Mouse (Mus musculus): ENCODE data around the gene Hoxa4. TPM values are rescaled to one million over a fixed set of nuclear protein-coding genes. Genes with fewer than 3 reads are reported as not detected.

The Hoxa4 gene
- polyA plus RNA-seq, 1 experiment from 2014 or later: 0.92 TPM

GRCm38 (mm10) chr6:52163366-52164031 is 28.1 kb downstream of the Hoxa4 start:
- WGBS (ENCODE audit: insufficient replicate concordance): 8% methylated on average over 17 of the region's 17 CpGs
- Histone ChIP-seq H3K4me3 (peak overlapping the region; percentile 19), H3K27ac (peak overlapping the region; percentile 49), H3K36me3 (no peaks in the 10 kb centered on the region), H3K4me2 (peak overlapping the region; percentile 39), H3K4me1 (peaks cover 6% of the 10 kb centered on the region), H3K9ac (0 out of 2 replicates have a peak overlapping the region, but pooled peaks have one; percentile 19), H3K9me3 (replicated peaks) (no peaks in the 10 kb centered on the region), H3K27me3 (replicated peaks) (peaks cover 98% of the 10 kb centered on the region)
- no peak for ATAC-seq

GRCm38 (mm10) chr6:52162611-52163365 is 28.8 kb downstream of the Hoxa4 start:
- peak overlapping the region; percentile 49 for H3K27ac ChIP-seq
- peaks cover 98% of the 10 kb centered on the region for H3K27me3 ChIP-seq (replicated peaks)
- no peaks in the 10 kb centered on the region for H3K36me3 ChIP-seq
- H3K9me3 ChIP-seq (replicated peaks): no peaks in the 10 kb centered on the region
- 0 out of 2 replicates have a peak overlapping the region, but pooled peaks have one; percentile 19 for H3K9ac ChIP-seq
- 10% methylated on average over 14 of the region's 14 CpGs for WGBS (ENCODE audit: insufficient replicate concordance)
- H3K4me2 ChIP-seq: peak overlapping the region; percentile 39
- peak overlapping the region; percentile 19 for H3K4me3 ChIP-seq
- H3K4me1 ChIP-seq: peaks cover 8% of the 10 kb centered on the region
- ATAC-seq: no peak

DNA sequence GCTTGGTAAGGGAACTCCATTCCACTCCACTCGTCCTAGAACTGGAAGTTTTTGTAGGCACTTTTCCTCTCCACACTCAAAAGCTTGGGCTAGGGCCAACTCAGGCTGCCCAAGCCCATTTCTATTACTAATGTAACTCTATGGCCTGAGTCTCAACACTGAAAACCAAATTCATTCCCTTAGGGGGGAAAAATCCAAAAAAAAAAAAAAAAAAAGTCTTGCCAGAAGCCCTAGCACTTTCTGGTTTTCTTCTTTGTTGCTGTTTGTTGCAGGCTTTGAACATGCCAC is 29.5 kb downstream of the Hoxa4 start:
- ATAC-seq: no peak
- Histone ChIP-seq H3K27ac (no peak overlapping the region), H3K4me3 (no peak overlapping the region), H3K9me3 (replicated peaks) (no peaks in the 10 kb centered on the region), H3K4me2 (no peak overlapping the region; the same call in 1 of the 2 replicates), H3K4me1 (peaks cover 8% of the 10 kb centered on the region), H3K36me3 (no peaks in the 10 kb centered on the region), H3K27me3 (replicated peaks) (peaks cover 98% of the 10 kb centered on the region), H3K9ac (no peak overlapping the region)
- WGBS (ENCODE audit: insufficient replicate concordance): 24% methylated on average over 1 of the region's 1 CpGs

DNA sequence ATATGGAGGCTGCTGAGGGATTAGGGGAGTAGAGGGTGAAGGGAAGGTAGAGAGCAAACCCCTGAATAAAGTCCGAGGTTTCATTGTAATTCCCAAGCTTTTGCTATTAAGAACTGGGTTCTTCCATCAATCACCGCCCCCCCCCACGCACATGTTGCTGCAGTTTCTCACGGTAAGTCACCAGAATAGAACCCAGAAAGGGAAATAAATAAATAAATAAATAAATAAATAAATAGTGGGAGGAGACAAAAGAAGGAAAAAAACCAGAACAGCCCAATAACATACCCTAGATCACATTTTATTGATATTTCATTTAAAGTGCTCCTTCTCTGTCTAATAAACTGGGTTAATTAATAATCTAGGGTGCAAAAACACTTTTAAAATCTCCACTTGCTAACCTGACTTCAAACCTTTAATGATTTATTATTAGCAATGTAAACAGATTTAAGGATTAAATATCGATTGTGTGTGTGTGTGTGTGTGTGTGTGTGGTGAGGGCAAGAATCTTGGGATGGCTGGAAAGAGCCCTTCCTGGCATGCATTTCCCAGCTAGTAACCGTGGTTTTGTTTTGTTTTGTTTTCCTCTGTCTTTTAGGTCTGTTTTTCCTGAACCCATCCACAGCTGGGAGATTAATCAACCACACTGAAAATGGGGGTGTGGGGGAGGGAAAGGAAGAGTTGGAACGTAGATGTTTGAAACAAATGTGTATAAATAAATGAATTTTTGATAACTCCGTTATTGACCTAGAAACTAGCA is 30.0 kb downstream of the Hoxa4 start:
- Histone ChIP-seq H3K4me3 (no peak overlapping the region), H3K9me3 (replicated peaks) (no peaks in the 10 kb centered on the region), H3K27ac (0 out of 2 replicates have a peak overlapping the region, but pooled peaks have one; percentile 45), H3K9ac (no peak overlapping the region), H3K4me2 (peak overlapping the region; percentile 78), H3K36me3 (no peaks in the 10 kb centered on the region), H3K27me3 (replicated peaks) (peaks cover 98% of the 10 kb centered on the region), H3K4me1 (peaks cover 8% of the 10 kb centered on the region)
- ATAC-seq: no peak
- 24% methylated on average over 8 of the region's 8 CpGs for WGBS (ENCODE audit: insufficient replicate concordance)

- H3K4me2 ChIP-seq: peak overlapping the region; percentile 78
- H3K4me3 ChIP-seq: peak overlapping the region; percentile 61
- 14% methylated on average over 30 of the region's 30 CpGs for WGBS (ENCODE audit: insufficient replicate concordance)
- H3K27me3 ChIP-seq (replicated peaks): peaks cover 98% of the 10 kb centered on the region
- H3K27ac ChIP-seq: peak overlapping the region; percentile 64
- H3K36me3 ChIP-seq: no peaks in the 10 kb centered on the region
- H3K4me1 ChIP-seq: peaks cover 8% of the 10 kb centered on the region
- H3K9ac ChIP-seq: peak overlapping the region; percentile 31; the same call in 1 of the 2 replicates
- H3K9me3 ChIP-seq (replicated peaks): no peaks in the 10 kb centered on the region
- ATAC-seq: no peak
Observed at GRCm38 (mm10) chr6:52160511-52161335, 30.8 kb downstream of the Hoxa4 start.

DNA sequence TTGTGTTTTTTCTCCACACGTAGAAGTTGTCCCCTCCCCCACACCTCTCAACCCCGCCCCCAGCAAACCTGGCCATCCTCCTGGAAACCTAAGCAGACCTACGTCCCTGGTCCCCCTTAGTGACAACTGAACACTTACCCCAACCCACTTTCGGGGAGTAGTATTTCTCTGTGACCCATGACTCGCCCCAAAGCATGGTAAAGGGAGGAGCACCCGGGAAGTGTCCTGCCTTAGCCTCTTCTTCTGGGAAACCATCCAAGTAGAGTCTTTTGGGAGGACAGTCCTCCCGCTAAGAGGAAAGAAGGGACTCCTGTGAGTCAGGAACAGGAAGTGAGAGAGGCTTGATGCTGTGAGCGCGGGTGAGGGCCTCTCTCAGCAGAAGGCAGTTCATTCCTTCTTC is 31.6 kb downstream of the Hoxa4 start:
- H3K4me2 ChIP-seq: peak overlapping the region; percentile 78
- H3K4me1 ChIP-seq: peaks cover 8% of the 10 kb centered on the region
- H3K9me3 ChIP-seq (replicated peaks): no peaks in the 10 kb centered on the region
- ATAC-seq: no peak
- no peak overlapping the region for H3K9ac ChIP-seq
- 11% methylated on average over 9 of the region's 9 CpGs for WGBS (ENCODE audit: insufficient replicate concordance)
- H3K27ac ChIP-seq: peak overlapping the region; percentile 64
- H3K36me3 ChIP-seq: no peaks in the 10 kb centered on the region
- H3K4me3 ChIP-seq: peak overlapping the region; percentile 61
- H3K27me3 ChIP-seq (replicated peaks): peaks cover 98% of the 10 kb centered on the region

- Histone ChIP-seq H3K4me3 (peak overlapping the region; percentile 61), H3K4me2 (peak overlapping the region; percentile 78), H3K27me3 (replicated peaks) (peaks cover 98% of the 10 kb centered on the region), H3K27ac (peak overlapping the region; percentile 71), H3K9me3 (replicated peaks) (no peaks in the 10 kb centered on the region), H3K4me1 (peaks cover 8% of the 10 kb centered on the region), H3K36me3 (no peaks in the 10 kb centered on the region), H3K9ac (0 out of 2 replicates have a peak overlapping the region, but pooled peaks have one; percentile 17)
- WGBS (ENCODE audit: insufficient replicate concordance): 15% methylated on average over 12 of the region's 12 CpGs
- ATAC-seq: no peak
Observed at GRCm38 (mm10) chr6:52159164-52159761, 32.3 kb downstream of the Hoxa4 start.

DNA sequence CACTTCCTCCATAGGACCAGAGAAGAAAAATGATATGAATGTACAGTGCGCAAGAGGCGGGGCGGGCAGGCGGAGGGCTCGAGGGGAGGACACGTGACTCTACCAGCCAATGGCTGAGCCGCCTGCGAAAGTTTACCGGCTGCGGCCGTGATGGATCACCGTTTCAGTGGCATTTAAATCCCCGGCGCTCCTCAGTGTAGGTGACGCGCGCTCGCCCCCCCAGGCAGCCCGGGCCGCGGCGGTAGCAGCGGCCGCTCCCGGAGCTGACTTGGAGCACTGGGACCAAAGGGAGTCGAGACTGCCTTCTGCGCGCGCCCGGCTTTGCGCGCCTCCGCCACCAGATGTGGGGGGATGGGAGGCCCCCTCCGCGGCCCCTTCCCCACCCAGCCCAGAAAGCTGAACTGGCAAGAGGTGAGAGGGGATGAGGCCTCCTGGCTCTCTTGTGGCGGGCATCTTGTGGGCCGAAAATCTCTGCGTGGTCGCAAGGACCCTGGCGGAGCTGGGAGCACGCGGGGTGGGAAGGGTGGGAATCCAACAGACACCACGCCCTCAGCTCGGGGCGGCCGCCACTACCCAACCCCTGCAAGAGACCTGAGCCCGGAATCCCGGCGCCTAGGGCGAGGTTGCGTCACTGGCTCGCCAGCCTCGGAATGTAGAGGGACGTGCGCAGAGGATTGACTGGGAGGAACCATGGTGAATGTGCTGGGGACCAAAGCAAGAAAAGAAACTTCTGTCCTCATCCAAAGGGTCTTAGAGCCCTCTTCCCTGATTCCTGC is 33.1 kb downstream of the Hoxa4 start, which contains the start of gene Hoxa1:
Hoxa1 (minus strand) TSS at position 42 of the 776 bp plus-strand sequence.
- peak within 1 kb of the TSS; percentile 71 for H3K27ac ChIP-seq
- WGBS (ENCODE audit: insufficient replicate concordance): under 1% methylated on average over 55 of the region's 55 CpGs
- peak within 1 kb of the TSS; percentile 60 for H3K9ac ChIP-seq
- H3K9me3 ChIP-seq (replicated peaks): no peaks in the 10 kb centered on the region
- peaks cover 98% of the 10 kb centered on the region for H3K27me3 ChIP-seq (replicated peaks)
- H3K36me3 ChIP-seq: no peaks in the 10 kb centered on the region
- peak within 1 kb of the TSS; percentile 78 for H3K4me2 ChIP-seq
- H3K4me1 ChIP-seq: peaks cover 8% of the 10 kb centered on the region
- H3K4me3 ChIP-seq: peak within 1 kb of the TSS; percentile 61
- peak; percentile 57 for ATAC-seq

DNA sequence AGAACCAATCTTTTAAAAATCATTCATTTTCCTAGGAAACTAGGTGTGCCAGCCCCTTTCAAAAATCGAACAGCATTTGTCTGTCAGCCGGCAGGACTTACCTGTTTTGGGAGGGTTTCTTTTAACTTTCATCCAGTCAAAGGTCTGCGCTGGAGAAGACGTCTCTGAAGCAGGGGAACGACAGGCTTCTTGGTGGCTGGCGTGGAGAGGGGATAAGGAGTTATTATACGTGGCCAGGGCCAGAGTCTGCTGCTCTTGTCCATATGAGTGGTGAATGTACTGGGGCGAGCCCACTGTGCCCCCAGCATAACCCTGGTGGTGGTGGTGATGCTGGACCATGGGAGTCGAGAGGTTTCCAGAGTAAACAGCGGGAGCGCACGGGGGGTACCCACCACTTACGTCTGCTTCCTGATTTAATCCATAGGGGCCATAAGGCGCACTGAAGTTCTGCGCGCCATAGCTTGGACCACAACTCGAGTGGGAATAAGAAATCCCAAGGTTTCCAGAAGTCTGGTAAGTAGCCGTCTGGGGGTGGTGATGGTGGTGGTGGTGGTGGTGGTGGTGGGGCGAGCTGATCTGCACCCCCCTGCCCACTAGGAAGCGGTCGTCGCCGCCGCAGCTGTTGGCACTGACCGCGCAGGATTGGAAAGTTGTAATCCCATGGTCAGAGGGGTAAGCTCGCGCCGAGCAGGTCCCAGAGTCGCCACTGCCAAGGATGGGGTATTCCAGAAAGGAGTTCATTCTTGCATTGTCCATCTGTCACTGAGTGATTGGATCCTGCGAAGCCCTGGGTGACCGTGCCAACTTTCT is 33.9 kb downstream of the Hoxa4 start:
- peaks cover 8% of the 10 kb centered on the region for H3K4me1 ChIP-seq
- no peaks in the 10 kb centered on the region for H3K36me3 ChIP-seq
- WGBS (ENCODE audit: insufficient replicate concordance): 2% methylated on average over 32 of the region's 32 CpGs
- peak overlapping the region; percentile 61 for H3K4me3 ChIP-seq
- H3K27ac ChIP-seq: no peak overlapping the region
- peaks cover 98% of the 10 kb centered on the region for H3K27me3 ChIP-seq (replicated peaks)
- no peak overlapping the region for H3K9ac ChIP-seq
- ATAC-seq: no peak; the same call in 1 of the 2 replicates
- no peaks in the 10 kb centered on the region for H3K9me3 ChIP-seq (replicated peaks)
- H3K4me2 ChIP-seq: peak overlapping the region; percentile 78

Data from liver, embryonic 12.5 days (tissue).